Mouse (Mus musculus): Measurements from ENCODE around the gene Rec8. TPM values are rescaled to one million over a fixed set of nuclear protein-coding genes. Genes with fewer than 3 reads are reported as not detected.

Gene Rec8
- polyA plus RNA-seq, 1 experiment from 2014 or later: not detected

DNA sequence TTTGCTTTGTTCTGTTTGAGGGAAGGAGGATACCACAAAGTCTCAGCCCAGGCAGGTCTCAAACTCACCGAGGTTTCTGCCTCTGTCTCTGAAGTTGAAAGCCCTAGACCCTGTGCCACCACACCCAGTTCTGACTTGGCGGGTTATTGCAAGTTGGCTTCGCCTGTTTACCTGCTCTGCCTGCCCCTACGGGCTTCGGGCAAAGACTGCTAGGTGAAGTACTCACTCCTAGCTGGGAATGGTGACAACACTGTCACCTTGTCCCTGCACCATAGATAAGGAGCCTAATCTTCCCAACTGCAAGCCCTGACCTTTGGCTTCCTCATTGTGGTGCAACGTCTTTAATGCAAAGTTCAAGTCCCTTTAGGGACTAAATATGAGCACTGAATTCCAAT is 32.3 kb upstream of the Rec8 start:
- H3K27ac ChIP-seq: peak overlapping the region; percentile 43
- peaks cover 32% of the 10 kb centered on the region for H3K79me2 ChIP-seq (ENCODE audit: inconsistent target)
- peaks cover 35% of the 10 kb centered on the region for H3K36me3 ChIP-seq (ENCODE audit: inconsistent target)
- H3K4me3 ChIP-seq (ENCODE audit: inconsistent target): peak overlapping the region; percentile 70; the same call in 1 of the 2 replicates
- 60% methylated on average over 6 of the region's 6 CpGs for WGBS (ENCODE audit: missing documents)

- Histone ChIP-seq H3K27ac (peak overlapping the region; percentile 43), H3K79me2 (ENCODE audit: inconsistent target) (peaks cover 34% of the 10 kb centered on the region), H3K36me3 (ENCODE audit: inconsistent target) (peaks cover 30% of the 10 kb centered on the region), H3K4me3 (ENCODE audit: inconsistent target) (no peak overlapping the region)
- WGBS (ENCODE audit: missing documents): 66% methylated on average over 2 of the region's 2 CpGs
Measured at GRCm38 (mm10) chr14:55586149-55586548, 31.7 kb upstream of the Rec8 start.

GRCm38 (mm10) chr14:55589271-55589670 is 28.6 kb upstream of the Rec8 start:
- Histone ChIP-seq H3K36me3 (ENCODE audit: inconsistent target) (peaks cover 23% of the 10 kb centered on the region), H3K79me2 (ENCODE audit: inconsistent target) (peaks cover 60% of the 10 kb centered on the region), H3K4me3 (ENCODE audit: inconsistent target) (no peak overlapping the region), H3K27ac (no peak overlapping the region)
- WGBS (ENCODE audit: missing documents): 87% methylated on average over 3 of the region's 5 CpGs

- Histone ChIP-seq H3K4me3 (ENCODE audit: inconsistent target) (peak overlapping the region; percentile 97), H3K27ac (peak overlapping the region; percentile 98), H3K79me2 (ENCODE audit: inconsistent target) (peaks cover 63% of the 10 kb centered on the region), H3K36me3 (ENCODE audit: inconsistent target) (peaks cover 29% of the 10 kb centered on the region)
- WGBS (ENCODE audit: missing documents): 64% methylated on average over 11 of the region's 11 CpGs
Measured at GRCm38 (mm10) chr14:55589771-55590448, 27.9 kb upstream of the Rec8 start.

DNA sequence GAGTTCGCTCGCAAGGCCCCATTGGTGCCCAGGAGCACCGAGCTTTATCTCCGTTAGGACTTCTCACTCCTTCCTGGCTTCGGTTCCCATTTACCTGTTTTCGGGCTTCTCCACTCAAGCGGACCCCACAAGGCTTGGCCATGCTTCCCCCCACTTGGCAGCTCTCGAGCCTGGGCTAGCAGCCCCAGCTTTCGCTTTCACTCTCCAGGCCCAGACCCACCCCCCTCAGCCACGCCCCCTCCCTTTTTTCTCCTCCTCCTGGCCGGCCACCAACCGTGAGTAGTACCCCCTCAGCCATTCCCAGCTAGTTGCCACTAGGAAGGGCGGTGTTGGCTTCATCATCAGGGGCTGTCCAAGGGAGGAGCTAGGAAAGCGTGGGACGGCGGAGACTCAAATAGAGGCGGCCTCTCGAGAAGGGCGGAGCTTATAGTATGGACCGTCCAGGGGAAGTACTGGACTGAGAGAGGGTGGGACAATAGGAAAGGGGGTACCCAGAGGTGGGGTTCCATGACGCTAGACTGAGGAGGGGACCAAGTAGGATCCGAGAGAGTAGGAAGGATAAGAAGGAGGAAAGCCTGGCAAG is 27.0 kb upstream of the Rec8 start, which contains the start of gene Psme2:
Gene Psme2, minus strand, starts transcription at position 366 of the 583 bp plus-strand sequence.
- under 1% methylated on average over 21 of the region's 22 CpGs for WGBS (ENCODE audit: missing documents)
- H3K27ac ChIP-seq: peak within 1 kb of the TSS; percentile 98
- peaks cover 38% of the 10 kb centered on the region for H3K36me3 ChIP-seq (ENCODE audit: inconsistent target)
- peak within 1 kb of the TSS; percentile 97 for H3K4me3 ChIP-seq (ENCODE audit: inconsistent target)
- peaks cover 72% of the 10 kb centered on the region for H3K79me2 ChIP-seq (ENCODE audit: inconsistent target)

DNA sequence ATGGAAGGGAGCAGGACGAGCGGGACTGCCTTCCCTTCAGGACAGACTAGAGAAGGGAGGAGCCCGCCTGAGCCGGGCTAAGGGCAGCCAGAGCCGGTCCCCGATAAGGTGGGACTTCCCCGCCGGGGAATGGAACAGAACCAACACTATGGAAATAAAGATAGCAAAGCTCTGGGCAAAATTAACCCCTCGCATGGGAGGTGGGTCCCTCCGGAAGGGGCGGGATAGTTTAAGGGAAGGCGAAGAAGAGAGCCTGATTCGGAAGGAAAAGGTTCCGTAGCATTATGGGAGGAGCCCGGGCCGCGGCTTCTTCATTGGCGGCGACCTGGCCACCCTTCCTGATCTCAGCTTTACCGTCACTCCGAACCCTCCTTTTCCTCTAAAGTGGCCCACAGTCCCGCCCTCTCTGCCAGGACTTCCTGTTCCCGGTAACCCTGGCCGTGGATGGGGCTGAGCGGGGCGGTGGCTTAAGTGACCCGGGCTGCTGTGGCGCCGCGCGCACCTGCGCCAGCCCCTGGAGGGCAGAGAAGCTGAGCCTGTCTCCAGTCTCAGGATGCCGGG is 26.4 kb upstream of the Rec8 start, which contains the start of gene Rnf31:
Gene Rnf31, plus strand, starts transcription at position 378 of the 561 bp plus-strand sequence.
- WGBS (ENCODE audit: missing documents): 1% methylated on average over 30 of the region's 33 CpGs
- H3K36me3 ChIP-seq (ENCODE audit: inconsistent target): peaks cover 44% of the 10 kb centered on the region

DNA sequence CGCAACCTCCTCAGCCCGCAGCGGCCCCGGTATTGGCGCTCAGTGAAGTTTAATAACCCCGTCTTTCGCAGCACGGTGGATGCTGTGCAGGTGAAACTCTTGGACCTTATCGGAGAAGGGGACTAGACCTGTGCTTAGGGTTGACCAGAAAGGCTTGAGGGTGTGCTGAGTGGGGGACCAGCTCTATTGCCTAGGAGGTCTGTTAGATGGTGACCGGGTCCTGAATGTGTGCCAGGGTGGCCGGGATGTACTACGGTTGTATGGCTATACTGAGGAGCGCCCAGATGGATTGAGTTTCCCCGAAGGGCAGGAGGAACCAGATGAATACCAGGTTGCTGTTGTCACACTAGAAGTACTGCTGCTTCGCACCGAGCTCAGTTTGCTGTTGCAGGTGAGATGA is 25.6 kb upstream of the Rec8 start:
- Histone ChIP-seq H3K4me3 (ENCODE audit: inconsistent target) (peak overlapping the region; percentile 97), H3K27ac (peak overlapping the region; percentile 17), H3K79me2 (ENCODE audit: inconsistent target) (peaks cover 86% of the 10 kb centered on the region), H3K36me3 (ENCODE audit: inconsistent target) (peaks cover 49% of the 10 kb centered on the region)
- WGBS (ENCODE audit: missing documents): 5% methylated on average over 16 of the region's 16 CpGs

More for the DNA sequence above, 26.4 kb upstream of the Rec8 start, which contains the start of gene Rnf31:
- H3K79me2 ChIP-seq (ENCODE audit: inconsistent target): peaks cover 78% of the 10 kb centered on the region
- H3K27ac ChIP-seq: peak within 1 kb of the TSS; percentile 98
- H3K4me3 ChIP-seq (ENCODE audit: inconsistent target): peak within 1 kb of the TSS; percentile 97

DNA sequence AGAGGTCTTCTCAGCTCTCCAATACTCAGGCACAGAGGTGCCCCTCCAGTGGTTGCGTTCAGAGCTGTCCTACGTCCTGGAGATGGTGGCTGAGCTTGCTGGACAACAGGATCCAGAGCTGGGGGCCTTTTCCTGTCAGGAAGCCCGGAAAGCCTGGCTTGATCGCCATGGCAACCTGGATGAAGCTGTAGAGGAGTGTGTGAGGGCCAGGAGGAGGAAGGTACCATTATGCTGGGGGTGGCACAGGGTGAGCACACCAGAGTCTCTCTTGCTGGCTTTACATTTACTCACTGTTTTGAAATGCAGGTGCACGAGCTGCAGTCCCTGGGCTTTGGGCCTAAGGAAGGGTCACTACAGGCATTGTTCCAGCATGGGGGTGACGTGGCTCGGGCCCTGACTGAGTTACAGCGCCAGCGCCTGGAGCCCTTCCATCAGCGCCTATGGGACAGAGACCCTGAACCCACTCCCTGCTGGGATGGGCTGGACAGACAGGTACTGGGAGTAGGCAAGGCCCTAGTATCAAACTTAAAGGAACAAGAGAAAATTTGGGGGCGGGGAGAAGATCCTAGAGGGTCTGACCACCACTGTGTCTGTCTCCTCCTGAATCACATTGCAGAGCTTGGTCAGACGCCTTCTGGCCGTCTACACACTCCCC is 21.7 kb upstream of the Rec8 start:
- H3K36me3 ChIP-seq (ENCODE audit: inconsistent target): peaks cover 67% of the 10 kb centered on the region
- 95% methylated on average over 13 of the region's 13 CpGs for WGBS (ENCODE audit: missing documents)

DNA sequence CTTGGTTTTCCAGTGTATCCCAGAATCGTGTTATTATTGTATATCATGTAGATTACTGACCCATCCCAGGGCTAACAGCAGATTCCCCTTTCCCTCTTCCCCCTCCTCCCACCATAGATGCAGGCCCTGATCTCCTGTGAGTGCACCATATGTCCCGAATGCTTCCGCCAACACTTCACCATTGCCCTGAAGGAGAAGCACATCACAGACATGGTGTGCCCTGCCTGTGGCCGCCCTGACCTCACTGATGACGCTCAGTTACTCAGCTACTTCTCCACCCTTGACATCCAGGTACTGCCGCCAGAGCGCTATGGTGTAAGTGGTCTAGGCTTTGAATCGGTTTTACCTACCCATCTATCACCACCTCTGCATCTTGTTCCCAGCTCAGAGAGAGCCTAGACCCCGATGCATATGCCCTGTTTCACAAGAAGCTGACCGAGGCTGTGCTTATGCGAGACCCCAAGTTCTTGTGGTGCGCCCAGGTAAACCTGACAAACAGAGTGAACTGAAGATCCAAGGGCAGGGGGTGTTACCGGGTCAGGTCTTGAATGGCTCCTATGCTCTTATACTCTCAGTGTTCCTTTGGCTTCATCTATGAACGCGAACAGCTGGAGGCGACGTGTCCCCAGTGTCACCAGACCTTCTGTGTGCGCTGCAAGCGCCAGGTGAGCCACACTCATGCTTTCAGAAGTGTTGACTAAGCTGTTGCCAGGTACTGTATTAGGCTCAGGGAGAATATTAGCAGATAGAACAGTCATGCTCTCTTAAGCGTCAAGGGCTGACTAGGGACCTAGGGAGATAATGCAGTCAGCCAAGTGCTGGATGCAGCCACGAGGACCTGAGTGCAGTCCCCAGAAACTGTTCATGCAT is 19.1 kb upstream of the Rec8 start:
- Histone ChIP-seq H3K36me3 (ENCODE audit: inconsistent target) (peaks cover 78% of the 10 kb centered on the region), H3K4me3 (ENCODE audit: inconsistent target) (no peak overlapping the region)

More for the DNA sequence above, 21.7 kb upstream of the Rec8 start:
- Histone ChIP-seq H3K27ac (no peak overlapping the region), H3K4me3 (ENCODE audit: inconsistent target) (no peak overlapping the region), H3K79me2 (ENCODE audit: inconsistent target) (peaks cover 61% of the 10 kb centered on the region)

GRCm38 (mm10) chr14:55603271-55603632 is 14.6 kb upstream of the Rec8 start, which contains the start of gene Irf9:
Irf9 (plus strand) TSS chr14:55603571.
- peak within 1 kb of the TSS; percentile 79 for H3K4me3 ChIP-seq (ENCODE audit: inconsistent target)
- H3K27ac ChIP-seq: peak within 1 kb of the TSS; percentile 96
- peaks cover 66% of the 10 kb centered on the region for H3K79me2 ChIP-seq (ENCODE audit: inconsistent target)
- peaks cover 64% of the 10 kb centered on the region for H3K36me3 ChIP-seq (ENCODE audit: inconsistent target)
- WGBS (ENCODE audit: missing documents): 54% methylated on average over 7 of the region's 7 CpGs

More for the DNA sequence above, 19.1 kb upstream of the Rec8 start:
- WGBS (ENCODE audit: missing documents): 93% methylated on average over 18 of the region's 21 CpGs
- no peak overlapping the region for H3K27ac ChIP-seq
- peaks cover 65% of the 10 kb centered on the region for H3K79me2 ChIP-seq (ENCODE audit: inconsistent target)

DNA sequence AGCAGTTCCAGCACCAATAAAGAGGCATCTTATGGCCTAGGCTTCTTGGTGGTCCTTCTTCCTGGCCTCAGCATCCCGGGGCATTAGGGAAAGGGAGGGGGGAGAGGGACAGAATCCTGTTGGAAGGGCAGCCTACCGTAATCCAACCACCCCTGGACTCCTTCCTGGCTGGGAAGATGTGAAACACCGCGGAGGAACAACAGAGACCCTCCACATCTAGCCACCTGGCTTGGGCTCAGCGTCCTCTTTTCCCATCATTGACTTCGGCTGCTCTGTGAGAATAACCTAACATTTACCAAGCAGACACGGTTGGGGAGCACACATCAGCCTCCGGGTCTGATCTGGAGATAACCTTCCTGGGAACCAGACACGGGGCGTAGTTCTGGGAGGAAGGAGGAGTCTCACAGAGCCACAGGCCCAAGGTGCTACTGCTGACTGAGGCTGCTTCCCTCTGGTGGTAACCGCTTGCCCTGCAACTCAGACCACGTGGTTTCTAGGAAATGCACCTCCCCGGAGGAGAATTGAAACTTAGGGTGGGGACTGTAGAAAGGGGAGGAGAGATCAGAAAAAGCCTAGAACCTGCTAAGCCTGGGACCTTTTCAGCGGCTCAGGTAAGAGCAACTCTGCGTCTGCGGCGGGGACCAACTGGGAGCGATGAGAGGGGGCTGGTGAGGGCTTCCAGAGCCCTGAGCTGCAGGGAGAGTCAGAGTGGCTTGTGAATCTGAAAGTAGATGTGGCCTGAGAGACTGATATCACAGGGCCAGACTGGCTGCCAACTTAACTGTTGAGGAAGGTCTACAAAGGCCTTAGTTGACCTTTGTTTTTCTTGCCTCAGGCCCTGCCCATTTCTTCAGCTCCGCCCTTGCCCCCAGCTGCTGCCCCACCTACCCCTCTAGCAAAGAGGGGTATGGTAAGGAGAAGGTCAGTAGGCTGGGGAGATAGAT is 13.9 kb upstream of the Rec8 start:
- WGBS (ENCODE audit: missing documents): 0% methylated on average over 19 of the region's 19 CpGs
- H3K4me3 ChIP-seq (ENCODE audit: inconsistent target): peak overlapping the region; percentile 79
- peak overlapping the region; percentile 96 for H3K27ac ChIP-seq
- H3K79me2 ChIP-seq (ENCODE audit: inconsistent target): peaks cover 66% of the 10 kb centered on the region
- H3K36me3 ChIP-seq (ENCODE audit: inconsistent target): peaks cover 64% of the 10 kb centered on the region

- Histone ChIP-seq H3K36me3 (ENCODE audit: inconsistent target) (peaks cover 64% of the 10 kb centered on the region), H3K79me2 (ENCODE audit: inconsistent target) (peaks cover 66% of the 10 kb centered on the region), H3K27ac (peak overlapping the region; percentile 96), H3K4me3 (ENCODE audit: inconsistent target) (peak overlapping the region; percentile 79)
- 36% methylated on average over 11 of the region's 11 CpGs for WGBS (ENCODE audit: missing documents)
Measured at GRCm38 (mm10) chr14:55604823-55605222, 13.0 kb upstream of the Rec8 start.
